Mouse (Mus musculus): Measurements from ENCODE around the gene Htr7. TPM values are rescaled to one million over a fixed set of nuclear protein-coding genes. Genes with fewer than 3 reads are reported as not detected.

Htr7 gene
- total RNA-seq, 2 experiments from 2014 or later, result not detected

GRCm38 (mm10) chr19:35987461-35987860, 69.8 kb downstream of the Htr7 start:
- ATAC-seq (replicated peaks; ENCODE audit: low FRiP score, low TSS enrichment, poor library complexity, severe bottlenecking), result no peak

GRCm38 (mm10) chr19:35974681-35975080, 82.6 kb downstream of the Htr7 start:
- ATAC-seq (replicated peaks; ENCODE audit: low FRiP score, low TSS enrichment, poor library complexity, severe bottlenecking), result no peak

- ATAC-seq (replicated peaks; ENCODE audit: low FRiP score, low TSS enrichment, poor library complexity, severe bottlenecking), result no peak
Measured at GRCm38 (mm10) chr19:35957656-35958055, 99.7 kb downstream of the Htr7 start.

- ATAC-seq (replicated peaks; ENCODE audit: low FRiP score, low TSS enrichment, poor library complexity, severe bottlenecking), result no peak
Measured at GRCm38 (mm10) chr19:35955698-35956097, 101.6 kb downstream of the Htr7 start.

GRCm38 (mm10) chr19:35949888-35950287, 107.4 kb downstream of the Htr7 start:
- no peak for ATAC-seq (replicated peaks; ENCODE audit: low FRiP score, low TSS enrichment, poor library complexity, severe bottlenecking)

GRCm38 (mm10) chr19:35924961-35925495, 132.3 kb downstream of the Htr7 start:
- ATAC-seq (replicated peaks; ENCODE audit: low FRiP score, low TSS enrichment, poor library complexity, severe bottlenecking), result no peak

- ATAC-seq (replicated peaks; ENCODE audit: low FRiP score, low TSS enrichment, poor library complexity, severe bottlenecking), result no peak
Measured at GRCm38 (mm10) chr19:35924418-35924817, 132.9 kb downstream of the Htr7 start.

Other genes with a start within 250 kb of the Htr7 start
- 52.0 and 57.9 TPM in 2 replicates for gene Rpp30, start 26.2 kb upstream of the Htr7 start, total RNA-seq (2014; fragmentation: Nextera tagmentation)
- gene Rpp30, start 26.2 kb upstream of the Htr7 start, total RNA-seq (2017), result 69.3 and 79.7 TPM in 2 replicates
- not detected in 2 replicates for gene Ankrd1, start 62.6 kb upstream of the Htr7 start, total RNA-seq (2014; fragmentation: Nextera tagmentation)
- not detected in 2 replicates for gene Ankrd1, start 62.6 kb upstream of the Htr7 start, total RNA-seq (2017)

Data from megakaryocyte-erythroid progenitor cell, adult 5-6 weeks (primary cell).